Mouse (Mus musculus): ENCODE results near the gene 4930519P11Rik.

- no peak for TF ChIP-seq CTCF (IDR thresholded peaks at IDR 0.05; ENCODE audit: low read depth)
- no peak for TF ChIP-seq EP300 (IDR thresholded peaks at IDR 0.05; ENCODE audit: low read depth)
These were observed 29.6 kb upstream of the 4930519P11Rik start for GRCm38 (mm10) chr2:154642712-154643385.

Measured in heart, postnatal 0 days (tissue).